Comparison of ENCODE assay signal across 8 mouse cellular contexts in genomic region chr19:36533082-36533481, GRCm38 (mm10). TPM values are rescaled to one million over a fixed set of nuclear protein-coding genes. Genes with fewer than 3 reads are reported as not detected.
DNase-seq lines count a peak whose midpoint lies in the region; ATAC-seq and TF ChIP-seq lines count a peak whose summit lies in the region.

No protein-coding gene starts in this region.

- DNase-seq in cerebellum, adult 2 months, result no peak
- no peak for DNase-seq in cerebellum, adult 8-10 months
- no peak for DNase-seq in lung, embryonic 14.5 days
- no peak for DNase-seq in lung, adult 18-20 months
- DNase-seq in splenic B cell, adult 2 months (ENCODE audit: low read depth, low spot score), result peak; percentile 13
- no peak for DNase-seq in heart, adult 8-10 months (ENCODE audit: low spot score)
- DNase-seq in right cerebral cortex, postnatal 36 days (ENCODE audit: low spot score in 2 of 2), result no peak

- H3K27me3 ChIP-seq in cerebellum, adult 2 months (ENCODE audit: control insufficient read depth, insufficient read depth, low read length), result no peaks in the 10 kb centered on the region
- no peaks in the 10 kb centered on the region for H3K27me3 ChIP-seq in lung, embryonic 14.5 days (ENCODE audit: insufficient read depth, low read length)
- no peaks in the 10 kb centered on the region for H3K27me3 ChIP-seq in splenic B cell, adult 2 months (ENCODE audit: control insufficient read depth, insufficient read depth, low read length, poor library complexity, severe bottlenecking)

- TF ChIP-seq POLR2A in cerebellum, adult 2 months (IDR thresholded peaks at IDR 0.05; ENCODE audit: borderline replicate concordance, insufficient read depth, low read length), result no peak

- 78% methylated on average over 5 of the region's 5 CpGs for WGBS in cerebellum, adult 2 months
- WGBS in lung, embryonic 14.5 days, result 61% methylated on average over 5 of the region's 5 CpGs

- H3K9ac ChIP-seq in lung, embryonic 14.5 days, result no peak overlapping the region

- peak; percentile 47; the same call in 1 of the 2 replicates for TF ChIP-seq CTCF in cerebellum, adult 2 months (IDR thresholded peaks at IDR 0.05; ENCODE audit: borderline replicate concordance, insufficient read depth, low read depth, low read length)
- peak; percentile 45 for TF ChIP-seq CTCF in lung, embryonic 14.5 days (IDR thresholded peaks at IDR 0.05; ENCODE audit: low read depth)

- ATAC-seq in lung, embryonic 14.5 days (ENCODE audit: insufficient read depth), result no peak
- ATAC-seq in common myeloid progenitor, adult 5-6 weeks (replicated peaks; ENCODE audit: low read depth, poor library complexity, severe bottlenecking), result 0 out of 2 replicates have a peak, but pooled peaks have one; percentile 50

- no peaks in the 10 kb centered on the region for H3K36me3 ChIP-seq in lung, embryonic 14.5 days (ENCODE audit: insufficient read depth)
- no peaks in the 10 kb centered on the region for H3K36me3 ChIP-seq in splenic B cell, adult 2 months (ENCODE audit: control insufficient read depth, insufficient read depth, low read length, poor library complexity, severe bottlenecking)

- H3K4me1 ChIP-seq in cerebellum, adult 2 months (ENCODE audit: control insufficient read depth, insufficient read depth, low read length), result no peaks in the 10 kb centered on the region; the same call in 1 of the 2 replicates
- peaks cover 12% of the 10 kb centered on the region for H3K4me1 ChIP-seq in lung, embryonic 14.5 days (ENCODE audit: insufficient read depth)

- H3K9me3 ChIP-seq in lung, embryonic 14.5 days (ENCODE audit: low read depth, low read length), result no peaks in the 10 kb centered on the region

- no peak overlapping the region for H3K4me2 ChIP-seq in lung, embryonic 14.5 days

- no peak overlapping the region for H3K4me3 ChIP-seq in cerebellum, adult 2 months (replicated peaks; ENCODE audit: insufficient read depth, low read depth, low read length)
- H3K4me3 ChIP-seq in lung, embryonic 14.5 days (ENCODE audit: low read depth, low read length), result no peak overlapping the region

- H3K27ac ChIP-seq in cerebellum, adult 2 months (ENCODE audit: insufficient read depth, low read length), result no peak overlapping the region
- no peak overlapping the region for H3K27ac ChIP-seq in lung, embryonic 14.5 days (ENCODE audit: low read depth)

RNA-seq across cellular contexts. Expression of gene Hectd2, which starts 21.4 kb away (rescaled TPM):
- 8.6 and 10.1 TPM in 2 replicates for polyA plus RNA-seq in cerebellum, adult 2 months (2012; rRNA removed)
- polyA plus RNA-seq in lung, embryonic 14.5 days (2014; fragmentation: Nextera tagmentation; extraction: Ambion mirVana), result 4.8 and 5.2 TPM in 2 replicates
- 1.6 and 3.1 TPM in 2 replicates for total RNA-seq in common myeloid progenitor, adult 5-6 weeks (2017)
- 1 to 10 TPM; 1.2 to 2.7 (median 2.1) TPM for total RNA-seq in heart, adult 8-10 months (2022)
